18 mouse cellular contexts compared by ENCODE assay signal in genomic region chr3:131307811-131308210, GRCm38 (mm10). TPM values are rescaled to one million over a fixed set of nuclear protein-coding genes. Genes with fewer than 3 reads are reported as not detected.
DNase-seq lines count a peak whose midpoint lies in the region; ATAC-seq and TF ChIP-seq lines count a peak whose summit lies in the region.
"Had no signal": no experiment of that assay in that cellular context is flagged by ENCODE, and none has a peak within 500 bp of the region (broad histone marks: within the 10 kb centered on the region; RNA-seq: fewer than 3 reads in every experiment).

No protein-coding gene starts in this region.

- DNase-seq in liver, adult 2 months (ENCODE audit: extremely low read depth, low read depth, low spot score): peak; percentile 91
- DNase-seq: adrenal gland, adult 2 months; adrenal gland, adult 8-10 months; adrenal gland, postnatal 10 days; adrenal gland, postnatal 14 days; adrenal gland, postnatal 25 days; adrenal gland, postnatal 36 days; B cell, adult 2 months; cerebellum, adult 11 months; cerebellum, adult 11-12 months; cerebellum, adult 18-20 months; cerebellum, adult 2 months had no signal

- H3K4me2 ChIP-seq in liver, embryonic 12.5 days: no peak overlapping the region

- peaks cover 7% of the 10 kb centered on the region; the same call in 1 of the 2 replicates for H3K9me3 ChIP-seq in liver, embryonic 12.5 days (replicated peaks)

- 21% methylated on average over 3 of the region's 3 CpGs for WGBS in liver, adult 2 months
- WGBS in liver, embryonic 12.5 days (ENCODE audit: insufficient replicate concordance): 66% methylated on average over 3 of the region's 3 CpGs

- H3K4me3 ChIP-seq in liver, adult 2 months (ENCODE audit: insufficient read depth, low read depth, low read length): no peak overlapping the region
- H3K4me3 ChIP-seq in liver, embryonic 12.5 days: no peak overlapping the region

- peaks cover 21% of the 10 kb centered on the region for H3K4me1 ChIP-seq in liver, adult 2 months (ENCODE audit: control insufficient read depth, insufficient read depth, low read length)
- peaks cover 5% of the 10 kb centered on the region for H3K4me1 ChIP-seq in liver, embryonic 12.5 days

- H3K79me2 ChIP-seq in liver, adult 2 months (ENCODE audit: control insufficient read depth, insufficient read depth, low read length): no peaks in the 10 kb centered on the region

- no peaks in the 10 kb centered on the region for H3K27me3 ChIP-seq in liver, adult 2 months (ENCODE audit: control insufficient read depth, insufficient read depth, low read length)
- no peaks in the 10 kb centered on the region for H3K27me3 ChIP-seq in liver, embryonic 12.5 days (replicated peaks)
- H3K27me3 ChIP-seq: CH12.LX, Patski had no signal

- no peak overlapping the region for H3K9ac ChIP-seq in liver, adult 2 months (ENCODE audit: low read depth, low read length)
- H3K9ac ChIP-seq in liver, embryonic 12.5 days: no peak overlapping the region

- no peak for TF ChIP-seq POLR2A in liver, adult 2 months (IDR thresholded peaks at IDR 0.05; ENCODE audit: extremely low read depth, insufficient read depth, low read length)

- TF ChIP-seq CTCF in liver, adult 2 months (IDR thresholded peaks at IDR 0.05; ENCODE audit: low read depth, low read length): no peak

- peak overlapping the region; percentile 90 for H3K27ac ChIP-seq in liver, adult 2 months (replicated peaks; ENCODE audit: insufficient read depth, low read depth, low read length)
- H3K27ac ChIP-seq in liver, embryonic 12.5 days: no peak overlapping the region

- ATAC-seq in liver, embryonic 12.5 days: no peak
- ATAC-seq: activated CD4-positive, CD25-positive, alpha-beta regulatory T cell, adult 4 months; CD4-positive, CD25-positive, alpha-beta regulatory T cell, adult 4 months; Patski had no signal

- H3K36me3 ChIP-seq in liver, adult 2 months (ENCODE audit: control insufficient read depth, insufficient read depth, low read length): no peaks in the 10 kb centered on the region
- no peaks in the 10 kb centered on the region for H3K36me3 ChIP-seq in liver, embryonic 12.5 days
- H3K36me3 ChIP-seq: G1E had no signal

RNA-seq across cellular contexts. Expression of gene Cyp2u1, which starts 4.8 kb away (rescaled TPM):
- total RNA-seq in liver, adult 2 months (2014; rRNA removed): 6.0 and 17.4 TPM in 2 replicates
- polyA plus RNA-seq in liver, adult 2 months (2012; rRNA removed): 10.4 and 21.0 TPM in 2 replicates
- polyA plus RNA-seq in liver, embryonic 12.5 days (2016; fragmentation: Nextera tagmentation; extraction: Ambion mirVana): 0.29 and 0.67 TPM in 2 replicates
- polyA plus RNA-seq: G1E had no signal

RNA-seq across cellular contexts. Expression of gene Hadh, which starts 35.9 kb away (rescaled TPM):
- 282 and 302 TPM in 2 replicates for total RNA-seq in liver, adult 2 months (2014; rRNA removed)
- 366 and 410 TPM in 2 replicates for polyA plus RNA-seq in liver, adult 2 months (2012; rRNA removed)
- 72.7 and 74.3 TPM in 2 replicates for polyA plus RNA-seq in liver, embryonic 12.5 days (2016; fragmentation: Nextera tagmentation; extraction: Ambion mirVana)
